Mouse (Mus musculus) lung, embryonic 15.5 days (tissue): ENCODE results near the gene Ephx3. TPM values are rescaled to one million over a fixed set of nuclear protein-coding genes. Genes with fewer than 3 reads are reported as not detected.
"Not testable (repeated sequence)": the region's sequence is repeated elsewhere in the genome, so short reads cannot be mapped to it uniquely, and the experiment has no call there.

ENCODE experiments used
- ATAC-seq: fragments of 200-750 bp; cut with Nextera tagmentation; 2 replicates; pipeline ENCODE4 v1.8.0; 2017; ENCODE audit warnings: moderate number of reproducible peaks, borderline replicate concordance; ENCODE audit not compliant: low FRiP score, low TSS enrichment; ENCODE audit errors: extremely low read depth
- H3K27ac ChIP-seq: fragments of 300-500 bp; sonication (generic); 2 replicates; pipeline ENCODE4 v1.5.1; 2015; ENCODE audit warnings: moderate library complexity, mild to moderate bottlenecking, inconsistent platforms
- H3K27me3 ChIP-seq: fragments of 300-500 bp; sonication (generic); 2 replicates; pipeline ENCODE4 v1.6.1; 2015; ENCODE audit warnings: inconsistent platforms
- H3K36me3 ChIP-seq: fragments of 300-500 bp; sonication (generic); 2 replicates; pipeline ENCODE4 v1.6.1; 2015; ENCODE audit warnings: inconsistent platforms
- H3K4me1 ChIP-seq: fragments of 300-500 bp; sonication (generic); 2 replicates; pipeline ENCODE4 v1.6.1; 2015; ENCODE audit warnings: inconsistent platforms
- H3K4me2 ChIP-seq: fragments of 300-500 bp; sonication (generic); 2 replicates; pipeline ENCODE4 v1.6.1; 2015; ENCODE audit warnings: inconsistent platforms, mild to moderate bottlenecking, moderate library complexity
- H3K4me3 ChIP-seq: fragments of 300-500 bp; sonication (generic); 2 replicates; pipeline ENCODE4 v1.5.1; 2015; ENCODE audit warnings: mild to moderate bottlenecking, inconsistent platforms
- H3K9ac ChIP-seq: fragments of 300-500 bp; sonication (generic); 2 replicates; pipeline ENCODE4 v1.6.1; 2015; ENCODE audit warnings: inconsistent platforms
- H3K9me3 ChIP-seq: fragments of 300-500 bp; sonication (generic); 2 replicates; pipeline ENCODE4 v1.6.1; 2016; ENCODE audit warnings: inconsistent platforms
- WGBS: fragments of 180-500 bp; shearing (Covaris S2); methylation state at CpG from one replicate; pipeline ENCODE4 v1.1.7; 2015; 5-methylcytosine and 5-hydroxymethylcytosine counted together
- polyA plus RNA-seq: library from polyadenylated mRNA; unstranded; fragments of >200 nt; fragmentation: Nextera tagmentation; extraction: Ambion mirVana; gene quantifications from 2 replicates; pipeline ENCODE4 v1.2.1, GENCODE M21; 2015

Ephx3 gene
- 0.11 TPM in 2 replicates for polyA plus RNA-seq

- peak within 1 kb of the TSS; percentile 17; the same call in 1 of the 2 replicates for H3K9ac ChIP-seq
- WGBS: 5% methylated on average over 42 of the region's 42 CpGs
- H3K36me3 ChIP-seq: no peaks in the 10 kb centered on the region
- peak within 1 kb of the TSS; percentile 33 for H3K4me3 ChIP-seq
- H3K27me3 ChIP-seq: peaks cover 15% of the 10 kb centered on the region
- H3K4me1 ChIP-seq: peaks cover 20% of the 10 kb centered on the region
- peak within 1 kb of the TSS; percentile 77 for H3K4me2 ChIP-seq
- H3K27ac ChIP-seq: no peak within 1 kb of the TSS
- peak; percentile 53; the same call in 1 of the 2 replicates for ATAC-seq
- no peaks in the 10 kb centered on the region for H3K9me3 ChIP-seq
These were observed at the start of gene Ephx3 for GRCm38 (mm10) chr17:32188863-32189636. TSS of gene Ephx3 (minus strand) at chr17:32189549.

- Histone ChIP-seq H3K27me3 (no peaks in the 10 kb centered on the region), H3K4me3 (no peak overlapping the region), H3K4me2 (no peak overlapping the region), H3K9ac (no peak overlapping the region), H3K9me3 (no peaks in the 10 kb centered on the region), H3K4me1 (peaks cover 12% of the 10 kb centered on the region), H3K36me3 (0 out of 2 replicates have a peak, but pooled peaks cover 4% of the 10 kb centered on the region), H3K27ac (no peak overlapping the region)
- ATAC-seq: no peak
- 59% methylated on average over 1 of the region's 1 CpGs for WGBS
These were observed 49.2 kb upstream of the Ephx3 start for GRCm38 (mm10) chr17:32238589-32238988.

GRCm38 (mm10) chr17:32235534-32236191 is 46.3 kb upstream of the Ephx3 start:
- no peak overlapping the region for H3K4me2 ChIP-seq
- H3K4me3 ChIP-seq: no peak overlapping the region
- no peak overlapping the region for H3K9ac ChIP-seq
- WGBS: 52% methylated on average over 5 of the region's 5 CpGs
- no peaks in the 10 kb centered on the region for H3K27me3 ChIP-seq
- no peaks in the 10 kb centered on the region for H3K9me3 ChIP-seq
- peak overlapping the region; percentile 69; the same call in 1 of the 2 replicates for H3K27ac ChIP-seq
- peaks cover 12% of the 10 kb centered on the region for H3K4me1 ChIP-seq
- no peaks in the 10 kb centered on the region for H3K36me3 ChIP-seq
- peak; percentile 52; the same call in 1 of the 2 replicates for ATAC-seq

DNA sequence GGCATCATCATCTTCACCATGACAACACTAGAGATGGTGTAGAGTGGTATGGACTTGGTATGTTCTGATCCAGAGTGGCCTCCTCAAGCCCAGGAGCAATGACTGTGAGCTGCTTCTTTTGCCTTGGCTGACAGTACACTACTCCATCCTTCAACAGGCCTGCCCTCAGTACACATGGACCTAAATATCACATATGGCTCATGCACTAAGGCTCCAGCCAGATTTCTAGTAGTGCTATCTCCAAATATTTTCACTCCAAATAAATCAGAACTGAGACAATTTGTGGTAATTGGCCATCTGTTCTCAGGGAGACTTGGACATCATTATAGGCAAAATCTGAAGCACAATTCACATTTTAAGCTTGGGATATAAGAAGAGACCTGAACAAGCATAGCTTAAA is 43.8 kb upstream of the Ephx3 start:
- Histone ChIP-seq H3K4me1 (peaks cover 12% of the 10 kb centered on the region), H3K9ac (no peak overlapping the region), H3K4me3 (no peak overlapping the region), H3K27ac (no peak overlapping the region), H3K9me3 (no peaks in the 10 kb centered on the region), H3K36me3 (peaks cover 16% of the 10 kb centered on the region), H3K27me3 (no peaks in the 10 kb centered on the region), H3K4me2 (no peak overlapping the region)
- ATAC-seq: no peak

GRCm38 (mm10) chr17:32229256-32229655 is 39.9 kb upstream of the Ephx3 start:
- H3K9ac ChIP-seq: no peak overlapping the region
- no peaks in the 10 kb centered on the region for H3K27me3 ChIP-seq
- no peak for ATAC-seq
- H3K27ac ChIP-seq: no peak overlapping the region
- no peaks in the 10 kb centered on the region for H3K9me3 ChIP-seq
- H3K4me2 ChIP-seq: no peak overlapping the region
- 93% methylated on average over 4 of the region's 4 CpGs for WGBS
- H3K4me1 ChIP-seq: 0 out of 2 replicates have a peak, but pooled peaks cover 1% of the 10 kb centered on the region
- no peak overlapping the region for H3K4me3 ChIP-seq
- peaks cover 53% of the 10 kb centered on the region for H3K36me3 ChIP-seq

GRCm38 (mm10) chr17:32220873-32221272 is 31.5 kb upstream of the Ephx3 start:
- Histone ChIP-seq H3K36me3 (peaks cover 86% of the 10 kb centered on the region), H3K4me3 (no peak overlapping the region), H3K27ac (no peak overlapping the region), H3K9ac (no peak overlapping the region), H3K9me3 (no peaks in the 10 kb centered on the region), H3K4me1 (no peaks in the 10 kb centered on the region), H3K27me3 (no peaks in the 10 kb centered on the region), H3K4me2 (no peak overlapping the region)
- ATAC-seq: no peak
- WGBS: 64% methylated on average over 3 of the region's 3 CpGs

GRCm38 (mm10) chr17:32215587-32215986 is 26.2 kb upstream of the Ephx3 start:
- not testable (repeated sequence) for H3K27me3 ChIP-seq, H3K4me3 ChIP-seq, H3K9me3 ChIP-seq, H3K9ac ChIP-seq, ATAC-seq, H3K27ac ChIP-seq, H3K4me1 ChIP-seq, H3K4me2 ChIP-seq
- 68% methylated on average over 4 of the region's 4 CpGs for WGBS
- H3K36me3 ChIP-seq: peaks cover 87% of the 10 kb centered on the region

DNA sequence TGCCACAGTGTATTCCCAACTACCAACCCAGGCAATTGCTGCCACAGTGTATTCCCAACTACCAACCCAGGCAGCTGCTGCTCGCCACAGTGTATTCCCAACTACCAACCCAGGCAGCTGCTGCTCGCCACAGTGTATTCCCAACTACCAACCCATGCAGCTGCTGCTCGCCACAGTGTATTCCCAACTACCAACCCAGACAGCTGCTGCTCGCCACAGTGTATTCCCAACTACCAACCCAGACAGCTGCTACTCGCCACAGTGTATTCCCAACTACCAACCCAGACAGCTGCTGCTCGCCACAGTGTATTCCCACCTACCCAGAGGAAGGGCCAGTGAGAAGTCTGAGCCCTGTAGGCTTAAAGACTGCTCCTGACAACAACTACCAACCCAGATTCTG is 22.2 kb upstream of the Ephx3 start:
- H3K9ac ChIP-seq, H3K4me2 ChIP-seq, H3K27me3 ChIP-seq, H3K9me3 ChIP-seq, H3K4me3 ChIP-seq, H3K27ac ChIP-seq, ATAC-seq: not testable (repeated sequence)
- H3K36me3 ChIP-seq: peaks cover 94% of the 10 kb centered on the region
- WGBS: 89% methylated on average over 6 of the region's 6 CpGs
- peaks cover 17% of the 10 kb centered on the region; the same call in 1 of the 2 replicates for H3K4me1 ChIP-seq

DNA sequence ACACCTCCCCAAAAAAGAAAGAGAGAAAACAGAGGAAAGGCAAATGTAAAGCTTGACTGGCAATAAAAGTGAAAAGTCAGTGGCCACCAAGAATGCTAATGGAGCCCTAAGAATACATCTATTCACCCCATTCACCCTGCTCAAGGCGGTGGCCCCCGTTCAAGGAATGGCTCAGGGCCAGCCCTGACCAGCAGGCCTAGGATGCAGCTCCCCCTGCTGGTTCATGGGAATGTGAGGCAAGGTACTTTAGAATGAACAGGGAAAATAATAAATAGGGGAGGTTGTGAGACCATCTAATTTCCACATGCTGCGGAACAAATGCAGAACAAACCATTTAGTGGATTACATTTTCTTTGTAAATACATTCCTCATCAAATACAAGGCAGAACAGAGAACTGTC is 20.4 kb upstream of the Ephx3 start:
- Histone ChIP-seq H3K9me3 (no peaks in the 10 kb centered on the region), H3K27ac (peak overlapping the region; percentile 71), H3K4me2 (no peak overlapping the region), H3K9ac (no peak overlapping the region), H3K4me1 (peaks cover 17% of the 10 kb centered on the region; the same call in 1 of the 2 replicates), H3K27me3 (no peaks in the 10 kb centered on the region), H3K4me3 (no peak overlapping the region), H3K36me3 (peaks cover 96% of the 10 kb centered on the region)
- ATAC-seq: 0 out of 2 replicates have a peak, but pooled peaks have one; percentile 50
- WGBS: 37% methylated on average over 3 of the region's 3 CpGs

- H3K4me2 ChIP-seq: no peak overlapping the region
- H3K4me3 ChIP-seq: no peak overlapping the region
- peak overlapping the region; percentile 71 for H3K27ac ChIP-seq
- H3K36me3 ChIP-seq: peaks cover 96% of the 10 kb centered on the region
- WGBS: 39% methylated on average over 6 of the region's 6 CpGs
- no peaks in the 10 kb centered on the region for H3K9me3 ChIP-seq
- no peak overlapping the region for H3K9ac ChIP-seq
- H3K4me1 ChIP-seq: peaks cover 17% of the 10 kb centered on the region; the same call in 1 of the 2 replicates
- 0 out of 2 replicates have a peak, but pooled peaks have one; percentile 24 for ATAC-seq
- no peaks in the 10 kb centered on the region for H3K27me3 ChIP-seq
These were observed 19.8 kb upstream of the Ephx3 start for GRCm38 (mm10) chr17:32209144-32209543.

- Histone ChIP-seq H3K9me3 (no peaks in the 10 kb centered on the region), H3K4me2 (no peak overlapping the region), H3K4me1 (peaks cover 17% of the 10 kb centered on the region; the same call in 1 of the 2 replicates), H3K4me3 (no peak overlapping the region), H3K36me3 (peaks cover 95% of the 10 kb centered on the region), H3K27ac (peak overlapping the region; percentile 71), H3K27me3 (no peaks in the 10 kb centered on the region), H3K9ac (no peak overlapping the region)
- ATAC-seq: 0 out of 2 replicates have a peak, but pooled peaks have one; percentile 37
- 58% methylated on average over 5 of the region's 5 CpGs for WGBS
These were observed 18.4 kb upstream of the Ephx3 start for GRCm38 (mm10) chr17:32207586-32208245.
